Mouse (Mus musculus) forelimb bud, embryonic 11.5 days (tissue): Measurements from ENCODE around the gene Lrrc4.

Experiments used
- DNase-seq: peaks from one replicate; pipeline ENCODE4 v3.0.0-alpha.2; 2012; ENCODE audit warnings: low read depth, low spot score

Gene Lrrc4

GRCm38 (mm10) chr6:28825894-28826293, 5.7 kb downstream of the Lrrc4 start:
- no peak for DNase-seq

DNA sequence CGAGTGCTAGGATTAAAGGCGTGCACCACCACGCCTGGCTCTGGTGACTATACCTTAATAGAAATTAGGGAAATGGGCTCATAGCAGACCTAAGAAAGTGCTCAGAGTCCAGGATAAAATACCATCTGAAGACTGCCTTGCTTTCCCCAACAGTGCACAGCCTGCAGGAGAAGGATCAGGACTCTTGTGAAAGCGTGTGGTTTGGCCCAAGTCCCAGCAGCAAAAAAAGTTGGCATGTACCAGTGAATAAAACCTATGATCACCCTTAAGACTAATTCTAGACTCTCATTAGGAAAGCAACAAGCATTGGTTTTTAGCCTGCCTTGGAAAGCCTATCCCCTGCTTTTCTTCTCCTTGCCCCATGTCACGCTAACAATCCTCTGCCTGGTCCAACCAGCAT, 7.7 kb downstream of the Lrrc4 start:
- DNase-seq: no peak

- DNase-seq: no peak
These were observed 8.2 kb downstream of the Lrrc4 start for GRCm38 (mm10) chr6:28823375-28823774.

GRCm38 (mm10) chr6:28822296-28822695, 9.3 kb downstream of the Lrrc4 start:
- no peak for DNase-seq

DNA sequence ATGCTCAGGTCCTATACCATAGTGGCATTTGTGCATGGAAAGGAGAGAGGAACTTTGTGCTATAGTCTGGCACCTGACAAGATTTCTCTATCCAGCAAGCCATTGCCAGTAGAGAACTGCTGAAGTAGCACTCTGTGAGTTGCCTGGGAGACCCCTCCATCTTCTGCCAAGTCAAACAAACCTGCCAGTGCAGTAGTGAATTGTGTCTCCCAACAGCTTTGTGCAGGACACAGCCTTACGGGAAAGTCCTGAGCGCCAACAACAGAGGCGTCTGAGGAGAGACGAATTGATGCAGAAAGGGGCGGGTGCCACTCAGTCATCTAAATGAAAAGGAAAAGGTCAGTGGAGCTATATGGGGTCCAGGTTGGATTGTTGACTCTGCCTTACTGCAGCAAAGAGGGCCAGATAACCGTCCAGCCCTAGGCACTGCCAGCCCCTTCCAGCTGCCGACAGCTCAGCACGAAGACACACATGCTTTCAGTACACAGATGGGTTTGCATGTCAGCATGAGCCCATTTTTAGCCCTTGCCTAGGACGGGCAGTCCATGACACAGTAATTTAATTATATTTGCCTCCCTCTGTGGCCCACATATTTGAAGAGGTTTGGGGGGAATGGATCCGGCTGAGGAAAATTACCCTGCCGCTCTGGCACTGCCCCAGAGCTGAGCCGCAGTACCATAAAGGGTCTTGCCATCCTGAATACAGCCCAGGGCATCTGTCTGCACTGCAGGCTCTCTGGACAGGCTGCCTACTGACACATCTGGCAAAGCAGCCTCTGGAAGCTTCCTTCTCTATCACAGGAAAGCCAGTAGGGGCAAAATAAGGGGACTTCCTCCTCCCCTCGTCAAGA, 11.8 kb downstream of the Lrrc4 start:
- no peak for DNase-seq

DNA sequence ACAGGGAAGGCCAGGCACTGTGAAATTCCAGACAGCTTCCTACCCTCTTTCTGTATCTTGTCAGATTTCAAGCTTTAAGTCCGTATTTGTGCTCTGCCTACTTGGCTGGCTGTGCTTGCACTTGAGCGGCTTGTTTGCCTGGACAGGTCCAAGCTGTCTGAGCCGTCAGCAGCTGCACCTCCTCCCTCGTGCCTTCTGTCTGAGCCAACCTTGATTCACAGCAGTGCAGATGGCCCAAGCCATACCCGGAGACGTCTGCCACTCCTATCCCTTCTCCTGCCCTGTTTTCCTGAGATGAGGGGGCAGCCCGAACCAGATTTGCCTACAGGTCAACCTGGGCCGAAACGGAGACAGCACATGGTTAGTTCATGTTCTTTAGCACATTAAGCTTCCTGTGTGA, 14.5 kb downstream of the Lrrc4 start:
- no peak for DNase-seq

DNA sequence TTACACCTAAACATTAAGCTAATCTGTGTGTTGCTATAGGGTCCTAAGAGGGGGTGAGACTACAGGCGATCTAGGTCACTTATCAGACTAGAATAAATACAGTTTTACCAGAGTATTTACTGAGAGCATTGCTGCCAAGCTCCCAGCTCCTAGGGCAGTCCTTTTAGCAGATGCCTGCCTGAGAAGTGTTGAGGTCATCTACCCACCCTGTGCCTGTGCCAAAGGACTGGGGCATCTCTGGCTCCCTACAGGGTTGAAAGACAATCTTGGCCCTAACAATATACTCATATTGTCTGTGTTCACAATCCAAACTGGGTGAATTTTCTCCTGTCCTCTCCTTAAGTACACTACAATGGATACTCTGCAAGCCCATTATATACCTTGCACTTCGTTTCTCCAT, 16.7 kb downstream of the Lrrc4 start:
- no peak for DNase-seq

GRCm38 (mm10) chr6:28813057-28813456, 18.5 kb downstream of the Lrrc4 start:
- DNase-seq: no peak

DNA sequence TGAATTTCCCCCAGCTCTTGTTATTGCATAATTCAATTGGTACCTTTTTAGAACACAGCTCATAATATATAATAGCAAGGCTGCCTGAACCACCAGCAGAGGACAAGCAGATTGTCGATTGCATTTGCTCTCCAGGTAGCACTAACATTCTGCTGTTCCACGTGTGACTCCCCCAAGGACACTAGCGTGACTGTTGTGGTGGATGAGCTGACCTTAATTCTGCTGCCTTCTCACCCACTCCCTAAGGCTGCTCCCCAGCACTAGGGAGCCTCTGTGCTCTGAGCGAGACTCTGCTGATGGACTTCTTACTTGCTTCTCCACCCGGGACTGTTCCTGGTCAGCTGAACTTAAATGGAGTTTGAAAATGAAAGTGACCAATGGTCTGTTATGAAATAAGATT, 26.8 kb downstream of the Lrrc4 start:
- no peak for DNase-seq

DNA sequence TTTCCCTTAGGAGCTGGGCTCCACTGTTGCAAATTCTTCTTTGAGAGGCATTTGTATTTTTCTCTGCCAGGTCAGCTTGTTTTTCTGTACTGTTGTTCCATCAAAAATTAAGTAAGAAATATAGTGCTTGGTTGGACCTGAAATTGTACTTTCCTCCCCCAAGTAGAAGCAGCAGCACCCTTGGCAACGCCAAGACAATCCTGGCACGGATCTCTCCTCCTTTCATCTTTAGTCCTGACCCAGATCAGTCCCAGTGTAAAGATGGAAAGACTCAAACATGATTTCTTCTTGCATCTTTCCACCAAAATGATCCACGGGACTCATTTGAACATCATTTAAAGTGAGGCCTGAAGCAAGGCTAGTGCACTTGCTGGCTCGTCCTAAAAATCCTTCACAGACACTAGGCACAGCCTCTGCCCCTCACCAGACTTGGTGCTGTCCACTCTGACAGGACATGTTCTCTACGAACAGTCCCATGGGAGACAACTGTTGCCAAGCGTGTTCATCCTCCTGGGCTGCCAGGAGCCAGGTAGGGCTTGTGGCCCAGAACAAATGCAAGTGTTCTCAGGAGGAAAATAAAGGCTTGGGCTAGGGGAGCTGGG, 27.8 kb downstream of the Lrrc4 start:
- no peak for DNase-seq

DNA sequence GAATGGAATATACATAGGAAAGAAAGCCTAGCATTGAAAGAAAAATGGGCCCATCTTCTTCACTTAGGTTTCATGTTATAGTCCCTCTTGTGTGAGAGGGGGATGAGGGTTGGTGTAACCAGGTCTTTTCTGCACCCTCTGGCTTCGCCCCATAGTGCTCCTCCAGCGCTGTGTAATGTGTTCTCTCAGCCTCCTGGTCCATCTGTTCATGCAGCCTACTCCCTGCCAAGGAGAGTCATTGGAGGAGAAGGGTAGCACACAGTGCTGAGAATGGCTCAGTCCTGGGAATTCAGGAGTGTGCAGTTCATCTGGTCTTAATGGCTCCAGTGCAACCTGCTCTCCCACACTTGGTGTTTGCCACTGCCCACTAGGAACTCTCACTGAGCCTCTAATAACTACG, 30.6 kb downstream of the Lrrc4 start:
- no peak for DNase-seq

DNA sequence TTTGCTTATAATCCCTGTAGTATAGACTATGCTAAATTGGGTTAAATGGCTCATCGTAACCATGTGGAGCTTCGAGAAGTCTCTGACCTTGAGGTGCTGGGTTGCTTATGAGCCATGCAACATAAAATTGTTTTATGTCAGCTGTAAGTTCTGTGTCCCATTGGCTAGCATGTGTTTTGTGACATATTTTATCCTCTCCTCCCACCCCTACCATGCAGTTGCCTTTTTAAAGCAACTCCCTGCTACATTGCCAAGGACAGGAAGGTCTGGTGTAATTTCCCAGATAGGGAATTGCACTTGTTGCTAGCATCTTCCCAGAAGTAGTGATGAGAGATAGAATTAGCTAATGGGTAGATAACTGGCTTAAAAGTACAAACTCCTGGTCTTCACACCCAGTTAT, 31.7 kb downstream of the Lrrc4 start:
- no peak for DNase-seq

GRCm38 (mm10) chr6:28795792-28796515, 35.6 kb downstream of the Lrrc4 start:
- no peak for DNase-seq

GRCm38 (mm10) chr6:28795380-28795779, 36.2 kb downstream of the Lrrc4 start:
- no peak for DNase-seq

GRCm38 (mm10) chr6:28791809-28792208, 39.7 kb downstream of the Lrrc4 start:
- no peak for DNase-seq

GRCm38 (mm10) chr6:28791183-28791582, 40.4 kb downstream of the Lrrc4 start:
- no peak for DNase-seq

- no peak for DNase-seq
These were observed 41.9 kb downstream of the Lrrc4 start for GRCm38 (mm10) chr6:28789685-28790084.

DNA sequence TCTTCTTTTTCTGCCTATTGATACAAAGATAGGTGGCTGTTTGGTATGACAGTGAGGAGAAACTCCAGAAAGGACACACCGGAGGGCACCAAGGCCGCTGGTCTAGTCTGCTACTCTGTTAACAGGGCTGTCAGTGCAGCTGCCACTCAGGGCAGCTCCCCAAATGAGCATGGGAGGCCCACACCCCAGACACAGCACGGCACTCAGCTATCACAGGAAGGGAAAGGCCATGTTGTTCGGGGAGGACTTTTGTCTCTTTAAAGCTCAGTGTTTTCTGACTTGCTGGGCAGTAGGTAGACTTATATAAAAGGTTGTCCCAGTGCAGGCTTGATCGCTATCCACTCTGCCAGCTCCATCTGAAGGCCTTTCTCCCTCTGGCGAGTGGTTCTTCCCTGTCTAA, 44.4 kb downstream of the Lrrc4 start:
- DNase-seq: no peak

DNA sequence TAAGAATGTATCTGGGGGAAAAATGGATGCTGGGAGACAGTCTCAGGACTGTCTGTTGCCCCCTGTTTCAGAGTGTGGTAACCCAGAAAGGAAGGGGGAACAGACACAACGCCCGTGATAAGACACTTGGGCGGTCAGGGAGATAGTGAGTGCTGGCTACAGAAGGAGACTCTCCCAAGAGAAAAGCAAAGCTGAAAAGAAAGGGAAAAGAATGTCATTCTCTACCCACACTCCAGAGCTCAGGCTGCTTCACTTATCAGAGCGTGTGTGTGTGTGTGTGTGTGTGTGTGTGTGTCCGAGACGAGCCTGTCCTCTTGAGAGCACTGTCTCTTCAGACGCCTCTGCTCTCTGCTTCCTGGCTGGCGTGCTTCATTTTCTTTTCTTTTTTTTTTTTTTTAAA, 45.8 kb downstream of the Lrrc4 start:
- DNase-seq: no peak

DNA sequence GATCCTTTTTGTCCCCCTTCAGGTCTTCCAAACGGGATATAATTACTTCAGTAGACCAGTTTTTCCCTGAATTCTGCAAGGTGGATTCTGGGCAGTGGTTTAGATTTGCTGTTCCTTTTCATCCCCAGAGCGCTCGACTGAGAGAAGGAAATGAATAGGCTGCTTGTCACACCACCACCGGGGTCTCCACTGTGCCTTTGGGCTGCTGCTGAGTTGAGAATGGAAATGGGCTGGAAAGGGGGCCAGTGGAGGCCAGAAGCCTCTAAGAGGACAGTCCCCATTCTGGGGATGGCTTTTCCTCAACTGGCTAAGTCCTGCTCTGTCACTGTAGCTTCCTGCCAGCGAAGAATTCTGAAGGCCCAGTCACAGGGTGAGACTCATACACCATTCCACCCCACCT, 47.6 kb downstream of the Lrrc4 start:
- DNase-seq: no peak

DNA sequence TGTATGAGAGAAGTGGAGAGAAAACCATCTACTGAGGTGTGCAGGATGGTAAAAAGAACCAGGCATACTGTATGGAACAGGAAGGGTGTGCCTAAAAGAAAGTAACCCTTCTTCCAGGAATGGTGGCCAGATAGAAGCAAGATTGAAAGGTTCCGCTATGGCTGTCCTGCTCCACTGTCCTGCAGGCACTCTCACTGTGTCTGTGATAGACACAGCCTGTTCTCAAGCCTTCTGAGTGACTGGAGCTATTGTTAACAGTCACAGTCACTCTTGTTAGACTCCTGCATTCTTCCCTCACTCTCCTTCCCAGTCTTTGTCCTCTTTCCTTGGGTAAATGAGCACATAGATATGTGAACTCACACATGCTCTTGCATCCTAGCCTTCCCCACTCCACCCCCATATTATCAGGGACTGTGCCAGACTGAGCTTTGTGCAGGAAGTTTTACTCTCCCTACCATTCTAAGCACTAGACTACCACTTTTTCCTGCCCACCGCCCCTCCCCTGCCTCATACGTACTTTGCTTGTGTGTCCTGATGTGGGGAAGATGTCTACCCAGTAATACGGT, 48.4 kb downstream of the Lrrc4 start:
- DNase-seq: no peak

DNA sequence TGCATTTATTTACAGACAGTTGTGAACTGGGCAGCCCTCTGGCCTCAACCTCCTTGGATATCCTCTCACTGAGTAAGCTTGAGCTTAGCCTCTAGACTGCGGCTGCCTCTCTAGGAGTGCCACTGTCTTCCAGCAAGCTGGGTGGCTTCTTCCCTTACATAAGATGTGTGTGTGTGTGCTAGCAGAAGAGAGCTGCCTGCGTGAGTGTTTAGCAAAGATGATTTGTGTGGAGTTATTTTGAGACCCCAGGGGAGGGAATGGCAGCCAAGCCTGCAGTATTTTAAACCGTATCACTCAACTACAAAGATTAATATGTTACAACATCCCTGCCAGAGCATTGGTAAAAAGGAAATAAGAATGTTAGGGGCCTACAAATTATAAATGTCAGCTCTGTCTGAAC, 49.9 kb downstream of the Lrrc4 start:
- DNase-seq: no peak
